Mouse (Mus musculus) forebrain, postnatal 0 days (tissue): ENCODE data around the gene Focad. TPM values are rescaled to one million over a fixed set of nuclear protein-coding genes. Genes with fewer than 3 reads are reported as not detected.
"Not testable (repeated sequence)": the region's sequence is repeated elsewhere in the genome, so short reads cannot be mapped to it uniquely, and the experiment has no call there.

Experiments used
- ATAC-seq: fragments of 200-750 bp; cut with Nextera tagmentation; 2 replicates; pipeline ENCODE4 v1.8.0; 2017; ENCODE audit warnings: mild to moderate bottlenecking, moderate library complexity
- DNase-seq: peaks from one replicate; pipeline ENCODE4 v3.0.0-alpha.2; 2015
- H3K27ac ChIP-seq: fragments of 300-500 bp; sonication (generic); 2 replicates; pipeline ENCODE4 v1.5.1; 2014; ENCODE audit warnings: low read depth, mild to moderate bottlenecking, antibody characterized with exemption, low read length, moderate library complexity, mixed read lengths
- H3K27me3 ChIP-seq: fragments of 300-500 bp; sonication (generic); 2 replicates; pipeline ENCODE4 v1.6.1; 2014; ENCODE audit warnings: mild to moderate bottlenecking, low read length, mixed read lengths; ENCODE audit not compliant: insufficient read depth
- H3K36me3 ChIP-seq: fragments of 300-500 bp; sonication (generic); 2 replicates; pipeline ENCODE4 v1.6.1; 2014; ENCODE audit warnings: mild to moderate bottlenecking, moderate library complexity; ENCODE audit not compliant: insufficient read depth
- H3K4me1 ChIP-seq: fragments of 300-500 bp; sonication (generic); 2 replicates; pipeline ENCODE4 v1.6.1; 2014; ENCODE audit warnings: antibody characterized with exemption; ENCODE audit not compliant: insufficient read depth
- H3K4me2 ChIP-seq: fragments of 300-500 bp; sonication (generic); 2 replicates; pipeline ENCODE4 v1.6.1; 2014; ENCODE audit warnings: low read depth, mild to moderate bottlenecking, moderate library complexity
- H3K4me3 ChIP-seq: fragments of 300-500 bp; sonication (generic); 2 replicates; pipeline ENCODE4 v1.5.1; 2014; ENCODE audit warnings: low read depth, low read length, mixed read lengths
- H3K9ac ChIP-seq: fragments of 300-500 bp; sonication (generic); 2 replicates; pipeline ENCODE4 v1.6.1; 2014; ENCODE audit warnings: mild to moderate bottlenecking
- H3K9me3 ChIP-seq: fragments of 300-500 bp; sonication (generic); 2 replicates; pipeline ENCODE4 v1.6.1; 2016; ENCODE audit warnings: low read length
- CTCF ChIP-seq: sonication (generic); IDR thresholded peaks from 2 replicates; pipeline ENCODE4 v1.5.1; 2016; ENCODE audit warnings: antibody characterized with exemption, control low read depth, low read depth
- WGBS: fragments of 180-500 bp; shearing (Covaris S2); extraction: QIAGEN DNeasy Blood & Tissue Kit; methylation state at CpG from one replicate; pipeline ENCODE4 v1.1.7; 2014; 5-methylcytosine and 5-hydroxymethylcytosine counted together
- polyA plus RNA-seq: library from polyadenylated mRNA; unstranded; fragments of >200 nt; fragmentation: Nextera tagmentation; extraction: Ambion mirVana; gene quantifications from 2 replicates; pipeline ENCODE4 v1.2.1, GENCODE M21; 2015
- total RNA-seq: library from RNA; depleted of rRNA; stranded (reverse); fragments of >200 nt; gene quantifications from 2 replicates; pipeline ENCODE4 v1.2.3, GENCODE M21; 2014

Gene Focad
- total and polyA plus RNA-seq, 2 experiments from 2014 or later, result 8.9 to 37.6 TPM

DNA sequence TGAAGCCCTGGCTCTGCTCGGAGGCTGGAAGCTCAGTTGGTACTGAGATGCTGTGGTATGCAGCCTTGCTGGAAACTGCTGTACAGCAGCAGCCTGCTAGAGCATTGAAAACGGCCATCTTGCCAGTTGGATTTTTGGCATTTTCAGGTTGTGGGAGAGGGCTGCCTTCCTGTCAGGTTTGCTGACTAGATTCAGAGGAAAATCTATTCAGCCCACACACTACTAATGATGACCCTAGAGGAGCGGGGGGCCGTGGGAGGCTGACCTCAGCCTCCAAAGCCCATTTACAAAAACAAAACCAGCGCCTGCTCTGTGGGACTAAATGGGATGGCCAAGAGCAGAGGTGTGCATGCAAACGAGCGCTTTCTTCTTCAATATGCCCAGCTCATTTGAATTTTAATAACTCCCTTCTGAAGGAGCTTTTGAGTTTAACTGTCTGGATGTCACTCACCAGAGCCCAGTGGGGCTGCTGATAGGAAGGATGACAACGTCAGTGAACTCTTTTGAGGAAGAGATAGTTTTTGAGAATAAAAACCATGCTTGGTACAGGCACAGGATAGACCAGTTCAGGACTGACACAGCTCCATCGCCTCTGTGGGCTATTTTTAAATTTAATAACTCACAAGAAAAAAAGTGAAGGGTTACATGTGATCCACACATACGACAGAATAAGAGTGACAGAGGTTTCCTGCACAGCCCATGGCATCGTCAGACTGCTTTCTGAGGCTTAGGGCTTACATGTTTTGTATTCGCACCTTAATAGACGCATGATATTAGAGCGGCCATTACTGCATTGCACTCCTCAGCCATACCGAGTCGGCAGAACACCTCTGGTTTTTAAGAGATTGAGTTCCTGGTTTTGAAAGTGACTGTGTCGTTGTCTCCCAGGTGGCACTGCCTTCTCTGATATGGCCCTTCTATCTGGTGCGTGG, 278.1 kb downstream of the Focad start:
- Histone ChIP-seq H3K4me3 (no peak overlapping the region), H3K9me3 (no peaks in the 10 kb centered on the region), H3K9ac (no peak overlapping the region), H3K36me3 (no peaks in the 10 kb centered on the region), H3K27me3 (no peaks in the 10 kb centered on the region), H3K4me1 (no peaks in the 10 kb centered on the region), H3K4me2 (no peak overlapping the region), H3K27ac (no peak overlapping the region)
- TF ChIP-seq CTCF, result no peak
- ATAC-seq (no peak), DNase-seq (no peak)
- 47% methylated on average over 18 of the region's 18 CpGs for WGBS

DNA sequence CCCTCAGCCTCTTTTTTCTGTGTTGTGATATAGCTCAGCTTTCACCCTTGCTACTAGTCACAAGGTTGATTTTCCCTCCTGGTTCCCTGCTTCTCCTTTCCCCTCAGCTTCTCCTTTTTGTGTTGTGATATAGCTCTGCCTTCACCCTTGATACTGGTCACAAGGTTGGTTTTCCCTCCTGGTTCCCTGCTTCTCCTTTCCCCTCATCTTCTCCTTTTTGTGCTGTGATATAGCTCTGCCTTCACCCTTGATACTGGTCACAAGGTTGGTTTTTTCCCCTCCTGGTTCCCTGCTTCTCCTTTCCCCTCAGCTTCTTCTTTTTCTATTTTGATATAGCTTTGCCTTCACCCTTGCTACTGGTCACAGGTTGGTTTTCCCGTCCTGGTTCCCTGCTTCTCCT, 295.6 kb downstream of the Focad start:
- no peak overlapping the region for H3K9ac ChIP-seq
- ATAC-seq (no peak), DNase-seq (no peak)
- TF ChIP-seq CTCF, result no peak
- no peaks in the 10 kb centered on the region for H3K4me1 ChIP-seq
- H3K27ac ChIP-seq, result no peak overlapping the region
- WGBS, result 63% methylated on average over 1 of the region's 1 CpGs
- no peak overlapping the region for H3K4me3 ChIP-seq
- H3K4me2 ChIP-seq, result no peak overlapping the region
- peaks cover 8% of the 10 kb centered on the region; the same call in 1 of the 2 replicates for H3K36me3 ChIP-seq
- H3K27me3 ChIP-seq, result no peaks in the 10 kb centered on the region
- no peaks in the 10 kb centered on the region for H3K9me3 ChIP-seq

DNA sequence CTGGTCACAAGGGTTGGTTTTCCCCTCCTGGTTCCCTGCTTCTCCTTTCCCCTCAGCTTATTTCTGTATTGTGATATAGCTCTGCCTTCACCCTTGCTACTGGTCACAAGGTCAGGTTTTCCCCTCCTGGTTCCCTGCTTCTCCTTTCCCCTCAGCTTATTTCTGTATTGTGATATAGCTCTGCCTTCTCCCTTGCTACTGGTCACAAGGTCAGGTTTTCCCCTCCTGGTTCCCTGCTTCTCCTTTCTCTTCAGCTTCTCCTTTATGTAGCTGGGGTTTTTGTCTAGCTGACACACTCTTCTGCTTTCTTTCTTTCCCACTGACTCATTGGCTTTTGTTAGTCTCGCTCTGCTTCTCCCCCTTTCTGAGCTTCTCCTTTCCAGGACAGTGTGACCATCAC, 296.2 kb downstream of the Focad start:
- H3K9ac ChIP-seq, H3K4me3 ChIP-seq, H3K4me1 ChIP-seq, H3K36me3 ChIP-seq, H3K9me3 ChIP-seq, DNase-seq, H3K27me3 ChIP-seq, ATAC-seq, H3K27ac ChIP-seq, H3K4me2 ChIP-seq: not testable (repeated sequence)
- WGBS, result 54% methylated on average over 1 of the region's 1 CpGs

DNA sequence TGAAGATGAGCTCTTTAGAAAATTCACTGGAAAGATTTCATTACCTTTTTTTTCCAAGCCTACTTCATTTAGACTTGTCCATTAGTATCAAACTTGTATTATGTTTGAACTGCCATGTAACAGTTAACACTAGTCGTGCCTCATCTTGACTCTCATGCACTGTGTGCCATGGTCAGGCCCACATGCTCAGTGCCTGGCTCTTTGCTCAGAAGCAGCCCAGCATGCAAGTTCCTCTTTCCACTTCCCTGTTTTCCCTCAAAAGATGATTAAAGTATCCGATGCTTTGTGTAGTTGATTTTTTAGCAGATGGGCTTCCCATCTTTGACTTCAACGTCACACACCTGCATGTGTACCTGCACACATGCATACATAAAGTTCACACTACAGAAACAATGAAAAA, 301.3 kb downstream of the Focad start:
- ATAC-seq (no peak), DNase-seq (no peak)
- Histone ChIP-seq H3K4me3 (no peak overlapping the region), H3K36me3 (peaks cover 8% of the 10 kb centered on the region; the same call in 1 of the 2 replicates), H3K4me1 (no peaks in the 10 kb centered on the region), H3K4me2 (no peak overlapping the region), H3K9me3 (no peaks in the 10 kb centered on the region), H3K27ac (no peak overlapping the region), H3K27me3 (no peaks in the 10 kb centered on the region), H3K9ac (no peak overlapping the region)
- TF ChIP-seq CTCF, result no peak
- 89% methylated on average over 3 of the region's 3 CpGs for WGBS

DNA sequence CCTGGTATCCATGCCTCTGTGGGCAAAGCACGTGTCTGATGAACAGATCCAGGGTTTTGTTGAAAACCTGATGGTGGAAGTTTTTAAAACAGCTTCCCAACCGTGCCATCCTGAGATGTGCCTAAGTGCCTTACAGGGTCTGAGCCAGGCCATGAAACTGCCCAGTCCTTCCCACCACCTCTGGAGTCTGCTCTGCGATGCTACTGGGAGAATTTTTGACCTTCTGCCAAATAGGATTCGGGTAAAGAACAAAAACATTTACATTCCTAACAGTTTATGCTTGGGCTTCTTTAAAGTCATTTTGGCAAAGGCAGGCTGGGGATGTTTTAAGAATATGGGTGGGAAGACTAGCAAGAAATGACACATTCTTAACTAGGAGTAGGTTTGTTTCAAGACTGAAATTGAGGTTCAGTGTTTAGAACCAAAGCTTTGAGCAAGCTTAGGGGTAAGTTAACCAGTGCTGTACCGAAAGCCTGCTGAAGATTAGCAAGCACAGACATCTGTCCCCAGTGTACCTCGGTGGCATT, 302.6 kb downstream of the Focad start:
- TF ChIP-seq CTCF, result no peak
- Histone ChIP-seq H3K9ac (no peak overlapping the region), H3K4me3 (no peak overlapping the region), H3K9me3 (no peaks in the 10 kb centered on the region), H3K27ac (no peak overlapping the region), H3K27me3 (no peaks in the 10 kb centered on the region), H3K4me2 (no peak overlapping the region), H3K4me1 (no peaks in the 10 kb centered on the region), H3K36me3 (peaks cover 8% of the 10 kb centered on the region; the same call in 1 of the 2 replicates)
- DNase-seq (no peak), ATAC-seq (no peak)
- WGBS, result 65% methylated on average over 6 of the region's 6 CpGs

DNA sequence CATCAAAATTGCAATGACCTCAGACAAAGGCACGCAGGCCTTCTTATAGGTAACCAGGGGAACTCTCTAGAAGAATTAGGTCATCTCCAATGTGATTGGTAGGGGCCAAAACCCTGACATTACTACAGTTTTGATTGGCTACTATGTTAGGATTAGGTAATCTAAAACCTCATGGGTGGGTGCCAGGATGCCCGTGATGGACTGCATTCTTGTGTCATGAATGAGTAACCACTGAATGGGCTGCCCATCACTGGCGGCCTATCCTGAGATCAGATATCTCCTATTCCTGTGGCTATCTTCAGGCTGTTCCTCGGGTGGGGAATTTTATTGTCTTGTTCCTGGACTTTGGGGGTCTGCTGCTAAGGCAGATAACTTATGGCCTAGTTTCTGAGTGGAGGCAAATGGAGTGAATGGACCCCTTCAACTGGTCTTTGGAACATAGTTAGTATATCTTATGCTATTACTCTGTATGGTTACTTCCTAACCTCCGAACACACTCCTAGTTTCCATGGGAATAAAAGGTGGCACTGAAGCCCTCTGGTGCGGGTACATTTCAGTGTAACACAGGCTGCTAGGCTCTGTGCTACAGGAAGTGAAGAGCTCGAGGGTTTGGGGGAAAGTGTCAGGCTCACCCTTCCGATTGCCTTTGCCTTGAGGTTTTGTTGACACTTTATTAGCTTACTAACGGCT, 306.0 kb downstream of the Focad start:
- no peaks in the 10 kb centered on the region for H3K27me3 ChIP-seq
- ATAC-seq (no peak), DNase-seq (no peak)
- H3K4me2 ChIP-seq, result no peak overlapping the region
- no peaks in the 10 kb centered on the region for H3K9me3 ChIP-seq
- H3K36me3 ChIP-seq, result no peaks in the 10 kb centered on the region
- H3K9ac ChIP-seq, result no peak overlapping the region
- no peak for TF ChIP-seq CTCF
- H3K4me3 ChIP-seq, result no peak overlapping the region
- no peak overlapping the region for H3K27ac ChIP-seq
- H3K4me1 ChIP-seq, result no peaks in the 10 kb centered on the region
- 78% methylated on average over 9 of the region's 9 CpGs for WGBS

DNA sequence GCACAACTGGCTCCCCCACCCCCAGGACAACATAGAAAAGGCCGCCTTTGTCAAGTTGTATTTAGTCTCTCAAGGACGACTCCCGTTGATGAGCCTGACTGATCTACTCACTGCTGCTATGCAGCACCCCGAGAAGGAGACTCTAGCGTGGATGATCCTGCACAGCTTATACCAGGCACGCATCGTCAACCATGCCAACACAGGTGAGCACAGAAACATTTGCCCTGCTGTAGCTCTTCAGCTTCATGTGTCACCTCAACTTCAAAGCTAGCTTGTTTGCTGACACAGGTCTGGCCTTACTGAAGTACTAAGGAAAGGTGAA, 306.5 kb downstream of the Focad start:
- Histone ChIP-seq H3K27me3 (no peaks in the 10 kb centered on the region), H3K4me3 (no peak overlapping the region), H3K9ac (no peak overlapping the region), H3K4me1 (no peaks in the 10 kb centered on the region), H3K4me2 (no peak overlapping the region), H3K27ac (no peak overlapping the region), H3K36me3 (no peaks in the 10 kb centered on the region), H3K9me3 (no peaks in the 10 kb centered on the region)
- DNase-seq (no peak), ATAC-seq (no peak)
- no peak for TF ChIP-seq CTCF
- WGBS, result 91% methylated on average over 7 of the region's 7 CpGs
